Mouse (Mus musculus) retina, postnatal 1 day (tissue): ENCODE data around the gene Tmcc3.

Experiments
- DNase-seq: peaks from one replicate; pipeline ENCODE4 v3.0.0-alpha.2; 2012

Tmcc3 gene

GRCm38 (mm10) chr10:94555394-94555793, 243.6 kb downstream of the Tmcc3 start:
- no peak for DNase-seq

- no peak for DNase-seq
These were observed 245.8 kb downstream of the Tmcc3 start for GRCm38 (mm10) chr10:94557428-94558149.

DNA sequence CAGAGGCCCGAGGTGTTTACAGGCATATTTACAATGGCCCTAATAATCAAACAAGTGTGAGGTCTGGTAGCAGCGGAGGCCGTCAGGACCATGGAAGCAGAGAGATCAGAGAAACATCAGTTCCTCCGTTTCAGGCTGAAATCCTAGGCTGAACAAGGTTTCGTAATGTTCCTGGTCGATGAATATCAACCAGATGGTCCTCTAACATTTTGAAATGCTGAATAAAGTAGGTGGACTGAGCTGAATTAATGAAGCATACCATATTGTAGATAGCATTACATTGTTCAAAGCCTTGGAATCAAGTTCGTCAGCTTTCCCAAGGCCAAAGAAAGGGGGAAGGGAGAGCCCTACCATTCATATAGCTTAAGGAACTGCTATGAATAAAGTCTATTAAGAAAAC, 247.1 kb downstream of the Tmcc3 start:
- DNase-seq, result no peak

- peak; percentile 36 for DNase-seq
These were observed 249.6 kb downstream of the Tmcc3 start for GRCm38 (mm10) chr10:94561351-94561750.

DNA sequence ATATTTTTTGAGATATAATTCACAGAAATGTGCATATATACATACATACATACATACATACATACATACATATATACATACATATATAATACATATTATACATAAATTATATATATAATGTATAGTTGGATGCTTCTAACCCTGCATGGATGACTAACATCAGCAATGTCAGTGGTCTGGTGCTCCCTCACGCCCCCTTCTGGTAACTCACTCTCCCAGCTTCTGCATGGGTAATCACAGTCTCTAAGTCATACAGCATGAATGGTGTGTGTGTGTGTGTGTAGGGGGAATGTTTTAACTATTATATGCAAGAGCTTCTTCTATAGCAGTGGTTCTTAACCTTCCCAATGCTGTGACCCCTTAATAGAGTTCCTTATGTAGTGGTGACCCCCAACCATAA, 250.4 kb downstream of the Tmcc3 start:
- peak; percentile 50 for DNase-seq

GRCm38 (mm10) chr10:94562991-94563390, 251.2 kb downstream of the Tmcc3 start:
- DNase-seq, result no peak

DNA sequence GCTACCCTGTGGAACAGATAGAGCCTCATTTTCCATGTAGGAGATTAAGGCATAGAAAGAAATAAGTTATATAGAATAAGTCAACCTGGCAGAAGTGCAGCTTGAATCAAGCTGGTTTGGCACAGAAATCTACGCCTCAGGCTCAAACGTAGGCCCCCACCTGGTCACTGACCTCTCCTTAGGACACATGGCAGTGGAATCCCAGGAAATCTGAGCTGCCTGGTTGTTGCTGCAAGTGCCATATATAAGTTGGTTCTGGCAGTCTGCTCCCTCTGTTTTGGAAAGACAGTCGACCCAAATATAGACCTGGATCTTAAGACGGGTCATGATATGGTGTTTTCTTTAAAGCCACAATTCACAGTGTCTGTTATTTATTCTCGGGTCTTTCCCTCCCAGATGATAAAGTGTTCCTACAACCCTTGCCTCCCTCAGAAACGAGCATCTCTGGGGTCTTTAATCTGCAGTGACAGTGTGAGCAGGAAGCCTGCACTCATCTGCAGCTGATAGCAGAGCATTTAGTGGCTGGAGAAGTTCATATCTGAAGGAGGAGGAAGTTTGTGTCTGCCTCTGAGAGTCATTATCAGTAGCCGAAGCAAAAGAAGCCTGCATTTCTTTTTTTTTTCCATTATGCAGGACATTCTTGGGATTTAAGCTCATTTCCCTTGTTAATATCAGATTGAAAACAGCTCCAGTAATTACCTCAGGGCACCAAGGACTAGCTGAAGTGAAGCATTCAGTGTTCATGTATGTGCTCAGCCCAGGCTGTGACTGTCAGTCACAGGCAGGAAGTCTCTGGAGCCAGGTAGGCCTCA, 253.9 kb downstream of the Tmcc3 start:
- DNase-seq, result no peak

- DNase-seq, result no peak
These were observed 254.6 kb downstream of the Tmcc3 start for GRCm38 (mm10) chr10:94566222-94566868.

- DNase-seq, result no peak
These were observed 255.5 kb downstream of the Tmcc3 start for GRCm38 (mm10) chr10:94567251-94567650.

- no peak for DNase-seq
These were observed 256.2 kb downstream of the Tmcc3 start for GRCm38 (mm10) chr10:94567915-94568314.

DNA sequence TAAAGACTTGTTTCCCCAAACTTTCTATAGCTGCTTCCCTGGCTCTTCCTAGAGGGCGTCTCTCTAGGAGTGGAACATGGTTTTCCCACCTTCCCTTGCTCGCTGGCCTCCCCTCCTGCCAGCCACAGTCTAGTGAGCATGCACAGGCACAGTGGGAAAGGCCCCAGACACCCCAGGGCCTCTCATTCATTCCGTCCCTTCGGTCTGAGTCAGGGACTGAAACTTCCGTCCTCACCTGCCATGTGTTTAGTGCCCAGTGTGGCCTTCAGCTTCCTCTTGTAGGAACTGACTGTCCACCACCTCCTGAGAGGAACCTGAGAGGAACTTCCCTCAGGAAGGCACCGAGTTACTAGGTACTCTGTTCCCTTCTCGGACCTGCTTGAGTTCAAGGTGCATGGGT, 257.1 kb downstream of the Tmcc3 start:
- no peak for DNase-seq

- no peak for DNase-seq
These were observed 258.0 kb downstream of the Tmcc3 start for GRCm38 (mm10) chr10:94569731-94570130.

- peak; percentile 39 for DNase-seq
These were observed 260.3 kb downstream of the Tmcc3 start for GRCm38 (mm10) chr10:94571927-94572620.

GRCm38 (mm10) chr10:94572772-94573171, 261.0 kb downstream of the Tmcc3 start:
- no peak for DNase-seq

GRCm38 (mm10) chr10:94574451-94575333, 262.9 kb downstream of the Tmcc3 start:
- DNase-seq, result no peak

DNA sequence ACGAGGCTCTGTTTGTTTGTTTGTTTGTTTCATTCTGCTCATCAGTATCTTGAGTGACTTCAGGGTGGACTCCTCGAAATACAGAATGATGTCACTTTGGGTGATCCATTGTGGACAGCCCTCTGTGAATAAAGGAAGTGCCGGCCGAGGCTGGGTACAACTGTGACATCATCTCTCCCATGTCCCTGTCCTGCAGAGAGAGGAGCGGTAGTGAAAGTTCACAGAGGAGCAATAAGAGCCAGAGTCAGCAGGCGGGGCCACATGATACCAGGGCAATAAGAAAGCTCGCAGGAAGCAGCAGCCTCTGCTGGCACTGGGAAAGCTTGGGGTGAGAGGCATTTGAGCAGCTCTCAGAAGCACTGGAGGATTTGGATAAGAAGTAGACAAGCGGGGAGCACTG, 264.2 kb downstream of the Tmcc3 start:
- no peak for DNase-seq

DNA sequence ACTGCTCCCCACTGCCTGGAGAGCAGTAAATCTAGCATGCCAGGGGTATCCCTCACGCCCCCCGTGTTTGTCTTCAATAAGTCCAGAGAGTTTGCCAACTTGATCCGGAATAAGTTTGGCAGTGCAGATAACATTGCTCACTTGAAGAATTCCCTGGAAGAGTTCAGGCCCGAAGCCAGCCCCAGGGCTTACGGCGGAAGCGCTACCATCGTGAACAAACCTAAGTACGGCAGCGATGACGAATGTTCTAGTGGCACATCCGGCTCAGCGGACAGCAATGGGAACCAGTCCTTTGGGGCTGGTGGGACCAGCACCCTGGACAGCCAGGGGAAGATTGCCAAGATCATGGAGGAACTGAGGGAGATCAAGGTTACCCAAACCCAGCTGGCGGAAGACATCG, 267.1 kb downstream of the Tmcc3 start:
- no peak for DNase-seq

- no peak for DNase-seq
These were observed 269.6 kb downstream of the Tmcc3 start for GRCm38 (mm10) chr10:94581384-94581783.

GRCm38 (mm10) chr10:94583714-94584113, 272.0 kb downstream of the Tmcc3 start:
- no peak for DNase-seq

GRCm38 (mm10) chr10:94584851-94585359, 273.2 kb downstream of the Tmcc3 start:
- DNase-seq, result peak; percentile 46

GRCm38 (mm10) chr10:94585819-94586218, 274.1 kb downstream of the Tmcc3 start:
- no peak for DNase-seq

DNA sequence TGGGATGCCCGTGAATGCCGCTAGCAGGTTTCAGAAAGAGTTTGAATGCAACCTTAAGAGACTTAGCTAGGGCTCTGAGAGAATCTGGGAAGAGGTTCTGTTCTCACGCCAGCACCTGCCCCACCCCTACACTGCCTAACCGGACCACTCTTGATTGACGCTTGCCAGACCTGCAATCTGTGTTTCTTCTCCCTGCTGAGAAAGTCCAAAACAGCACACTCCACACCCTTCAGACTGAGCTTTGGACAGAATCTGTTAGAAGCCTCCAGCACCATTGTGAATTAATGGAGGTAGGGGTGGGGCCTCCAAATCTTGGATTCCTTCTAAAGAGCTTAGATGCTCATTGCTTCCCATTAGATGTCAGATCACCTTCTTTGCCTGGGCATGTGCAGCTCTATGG, 277.2 kb downstream of the Tmcc3 start:
- no peak for DNase-seq
